Comparison of ENCODE assay signal across 14 mouse cellular contexts in the genomic region with DNA sequence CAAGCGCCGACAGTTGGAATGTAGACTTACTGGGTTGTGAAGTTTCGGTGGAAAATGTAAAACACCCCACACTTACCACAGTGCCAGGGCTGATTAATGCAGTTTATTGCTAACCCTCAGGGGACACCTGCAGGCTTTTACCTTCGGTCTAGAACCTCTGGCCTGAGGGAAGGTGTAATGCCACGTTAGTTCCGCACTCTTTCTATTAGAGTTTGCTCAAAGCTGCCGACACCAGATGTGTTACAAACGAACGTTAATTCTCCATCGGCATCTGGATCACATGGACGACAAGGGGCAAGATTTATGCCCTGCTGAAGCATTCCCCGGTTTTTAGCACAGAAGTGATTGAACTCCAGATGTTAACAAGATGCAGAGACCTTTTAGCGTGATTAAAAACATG.
"Had no signal": no experiment of that assay in that cellular context is flagged by ENCODE, and none has a peak within 500 bp of the region (broad histone marks: within the 10 kb centered on the region; RNA-seq: fewer than 3 reads in every experiment).

No protein-coding gene starts in this region.

- H3K9me3 ChIP-seq: liver, embryonic 13.5 days; lung, embryonic 15.5 days; midbrain, embryonic 12.5 days had no signal

- H3K9ac ChIP-seq: liver, embryonic 13.5 days; liver, postnatal 0 days; lung, embryonic 15.5 days; midbrain, embryonic 12.5 days had no signal

- DNase-seq: kidney, adult 18-20 months; kidney, postnatal 36 days; layer of hippocampus, adult 9-11 months; layer of hippocampus, postnatal 36 days; liver; liver, embryonic 13.5 days; liver, postnatal 0 days; lung, postnatal 14 days; thymus, postnatal 14 days had no signal

- ATAC-seq: liver, postnatal 0 days had no signal

- H3K36me3 ChIP-seq: liver, embryonic 13.5 days; lung, embryonic 15.5 days; midbrain, embryonic 12.5 days had no signal

- H3K4me3 ChIP-seq: liver, embryonic 13.5 days; lung, embryonic 15.5 days; megakaryocyte, embryonic 14.5 days; midbrain, embryonic 12.5 days had no signal

- H3K27me3 ChIP-seq: liver, embryonic 13.5 days; lung, embryonic 15.5 days; megakaryocyte, embryonic 14.5 days; midbrain, embryonic 12.5 days had no signal

- H3K4me1 ChIP-seq: liver, embryonic 13.5 days; lung, embryonic 15.5 days; megakaryocyte, embryonic 14.5 days; midbrain, embryonic 12.5 days had no signal

- H3K27ac ChIP-seq: liver, embryonic 13.5 days; lung, embryonic 15.5 days; macrophage; midbrain, embryonic 12.5 days; stomach, postnatal 0 days had no signal

- H3K4me2 ChIP-seq: liver, embryonic 13.5 days; lung, embryonic 15.5 days; midbrain, embryonic 12.5 days had no signal
